Mouse (Mus musculus) megakaryocyte, embryonic 14.5 days (primary cell): Measurements from ENCODE around the gene Samhd1.

Experiments used
- FLI1 ChIP-seq: IDR thresholded peaks from 2 replicates; pipeline ENCODE4 v1.6.1; 2012; ENCODE audit warnings: low read length, inconsistent platforms, mixed read lengths
- GATA1 ChIP-seq: IDR thresholded peaks from 3 replicates; pipeline ENCODE4 v1.6.1; 2012; ENCODE audit warnings: mixed read lengths, low read length, inconsistent platforms, borderline replicate concordance

- TF ChIP-seq GATA1, result no peak
- TF ChIP-seq FLI1, result no peak; the same call in 1 of the 2 replicates
Measured at GRCm38 (mm10) chr2:157063241-157063700, 71.8 kb downstream of the Samhd1 start.
